Mouse (Mus musculus) T-cell, adult 2 months (primary cell): ENCODE data around the gene Fam171a1.

Experiments used
- DNase-seq: peaks from one replicate; pipeline ENCODE4 v3.0.0; 2022; ENCODE audit warnings: low spot score

The Fam171a1 gene

DNA sequence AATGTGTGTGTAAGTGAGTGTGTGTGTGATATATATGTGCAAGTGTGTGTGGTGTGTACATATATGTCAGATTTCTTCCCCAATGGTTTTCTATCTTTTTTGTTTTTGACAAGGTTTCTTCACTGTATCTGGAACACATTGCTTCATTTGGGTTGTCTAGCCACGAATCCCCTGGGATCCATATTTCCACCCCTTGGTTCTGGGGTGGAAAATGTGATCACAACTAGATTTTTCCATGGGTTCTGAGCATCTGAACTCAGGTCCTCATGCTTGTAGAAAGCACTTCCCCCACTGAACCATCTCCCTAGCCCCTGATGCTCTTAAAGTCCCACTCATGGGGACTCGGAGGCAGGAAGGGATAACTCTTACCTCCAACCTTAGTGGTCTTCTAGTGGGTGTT, 159.3 kb downstream of the Fam171a1 start:
- no peak for DNase-seq

DNA sequence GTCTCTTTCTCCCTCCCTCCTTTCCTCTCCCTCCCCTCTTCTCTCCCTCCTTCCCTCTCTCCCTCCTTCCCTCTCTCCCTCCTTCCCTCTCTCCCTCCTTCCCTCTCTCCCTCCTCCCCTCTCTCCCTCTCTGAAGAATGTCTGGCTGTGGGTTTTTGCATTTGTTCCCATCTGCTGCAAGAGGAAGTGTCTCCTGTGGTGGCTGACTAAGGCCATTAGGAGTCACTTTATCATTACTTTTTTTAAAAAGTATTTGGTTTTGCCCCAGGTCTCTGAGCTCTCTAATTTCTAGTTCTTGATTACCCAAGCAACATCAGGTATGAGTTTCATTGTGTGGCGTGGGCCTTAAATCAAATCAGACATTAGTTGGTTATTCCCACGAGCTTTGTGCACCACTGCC, 162.1 kb downstream of the Fam171a1 start:
- no peak for DNase-seq
